In the genomic region with DNA sequence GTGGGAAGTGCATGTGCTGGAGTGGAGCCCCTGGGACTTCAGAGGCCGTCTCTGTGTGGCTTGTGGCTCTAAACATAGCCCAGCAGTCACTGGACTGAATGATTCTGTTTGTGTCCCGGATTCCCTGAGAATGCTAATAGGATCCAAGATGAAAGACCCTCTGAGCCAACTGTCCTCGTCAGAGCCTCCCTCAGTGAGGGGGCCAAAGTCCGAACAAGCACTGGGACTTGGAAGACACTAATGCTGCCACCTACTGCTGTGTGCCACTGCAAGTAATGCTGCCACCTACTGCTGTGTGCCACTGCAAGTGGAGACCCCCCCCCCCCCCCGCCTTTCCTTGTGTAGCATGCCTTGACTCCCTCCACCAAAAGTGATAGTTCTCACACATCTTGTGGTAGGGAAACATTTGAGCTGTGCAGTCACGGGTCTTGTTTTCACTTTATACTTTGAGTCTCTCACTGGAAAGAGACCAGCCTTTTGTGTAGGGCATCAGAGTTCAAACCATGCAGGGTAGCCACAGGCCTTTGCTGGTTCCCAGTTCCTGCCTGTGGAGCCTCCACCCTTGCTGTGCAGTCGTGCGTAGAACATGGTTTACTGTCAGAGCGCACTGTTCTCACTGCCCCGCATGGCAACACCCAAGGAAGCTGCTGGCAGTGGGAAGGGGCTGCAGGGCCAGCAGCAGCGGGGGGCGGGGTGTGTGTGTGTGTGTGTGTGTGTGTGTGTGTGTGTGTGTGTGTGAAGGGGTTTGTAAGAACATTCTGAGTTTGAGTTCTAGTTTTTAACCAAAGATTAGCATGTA, we compare ENCODE assay signal across 12 mouse cellular contexts. TPM values are rescaled to one million over a fixed set of nuclear protein-coding genes. Genes with fewer than 3 reads are reported as not detected.
DNase-seq lines count a peak whose midpoint lies in the region; ATAC-seq and TF ChIP-seq lines count a peak whose summit lies in the region.
"Had no signal": no experiment of that assay in that cellular context is flagged by ENCODE, and none has a peak within 500 bp of the region (broad histone marks: within the 10 kb centered on the region; RNA-seq: fewer than 3 reads in every experiment).

No protein-coding gene starts in this region.

- H3K9ac ChIP-seq in forebrain, embryonic 15.5 days (replicated peaks), result no peak overlapping the region
- H3K9ac ChIP-seq: embryonic facial prominence, embryonic 12.5 days; liver, embryonic 12.5 days; midbrain, embryonic 12.5 days had no signal

- H3K4me2 ChIP-seq in forebrain, embryonic 15.5 days (replicated peaks), result no peak overlapping the region
- H3K4me2 ChIP-seq: embryonic facial prominence, embryonic 12.5 days; liver, embryonic 12.5 days; midbrain, embryonic 12.5 days had no signal

- peak in 1 of 2 experiments; percentile 49 for DNase-seq in layer of hippocampus, adult 2 months (ENCODE audit: low spot score in 2 of 2)
- no peak for DNase-seq in layer of hippocampus, adult 8-10 months (ENCODE audit: low spot score in 2 of 2)
- DNase-seq in G1E (ENCODE audit: low spot score) (peak; percentile 34), ZHBTc4 (ENCODE audit: low read depth, low spot score) (peak; percentile 23)
- peak; percentile 15 to 16 for DNase-seq in lung, postnatal 4 days
- DNase-seq: gastrocnemius, postnatal 25 days had no signal

- no peaks in the 10 kb centered on the region for H3K9me3 ChIP-seq in G1E (replicated peaks)
- H3K9me3 ChIP-seq in forebrain, embryonic 15.5 days, result no peaks in the 10 kb centered on the region
- H3K9me3 ChIP-seq: embryonic facial prominence, embryonic 12.5 days; liver, embryonic 12.5 days; midbrain, embryonic 12.5 days had no signal

- ATAC-seq in G1E (ENCODE audit: extremely low read depth, insufficient number of reproducible peaks, low FRiP score, poor library complexity, severe bottlenecking), result no peak
- no peak for ATAC-seq in CD4-positive, CD25-positive, alpha-beta regulatory T cell, adult 4 months
- ATAC-seq in forebrain, embryonic 15.5 days (replicated peaks), result no peak
- ATAC-seq: intestine, embryonic 16.5 days; liver, embryonic 12.5 days had no signal

- H3K4me3 ChIP-seq in layer of hippocampus, adult 2 months, result no peak overlapping the region
- peak overlapping the region; percentile 54; the same call in 1 of the 2 replicates for H3K4me3 ChIP-seq in G1E (ENCODE audit: low read depth, low read length)
- H3K4me3 ChIP-seq in forebrain, embryonic 15.5 days, result no peak overlapping the region
- H3K4me3 ChIP-seq: embryonic facial prominence, embryonic 12.5 days; liver, embryonic 12.5 days; midbrain, embryonic 12.5 days had no signal

- H3K4me1 ChIP-seq in G1E (ENCODE audit: insufficient read depth, low read depth, low read length), result peaks cover 24% of the 10 kb centered on the region
- peaks cover 6% of the 10 kb centered on the region for H3K4me1 ChIP-seq in forebrain, embryonic 15.5 days
- H3K4me1 ChIP-seq: embryonic facial prominence, embryonic 12.5 days had no signal

- 73% methylated on average over 12 of the region's 12 CpGs for WGBS in forebrain, embryonic 15.5 days

- peak; percentile 60 for TF ChIP-seq CTCF in layer of hippocampus, adult 2 months (conservative IDR thresholded peaks at IDR 0.05)
- TF ChIP-seq CTCF in G1E (IDR thresholded peaks at IDR 0.05; ENCODE audit: low read depth, low read length), result no peak

- peak overlapping the region; percentile 80 for H3K27ac ChIP-seq in layer of hippocampus, adult 2 months
- no peak overlapping the region for H3K27ac ChIP-seq in forebrain, embryonic 15.5 days (replicated peaks)
- H3K27ac ChIP-seq: embryonic facial prominence, embryonic 12.5 days; liver, embryonic 12.5 days; midbrain, embryonic 12.5 days had no signal

- no peaks in the 10 kb centered on the region for H3K27me3 ChIP-seq in G1E (ENCODE audit: insufficient read depth, low read length)
- H3K27me3 ChIP-seq in forebrain, embryonic 15.5 days, result no peaks in the 10 kb centered on the region
- H3K27me3 ChIP-seq: embryonic facial prominence, embryonic 12.5 days; liver, embryonic 12.5 days; midbrain, embryonic 12.5 days had no signal

- peaks cover 59% of the 10 kb centered on the region for H3K36me3 ChIP-seq in G1E (replicated peaks)
- peaks cover 33% of the 10 kb centered on the region for H3K36me3 ChIP-seq in forebrain, embryonic 15.5 days

RNA-seq across cellular contexts. Expression of a gene that starts 4.2 kb away (rescaled TPM):
- total RNA-seq in layer of hippocampus, adult 2 months (2021), result 100 to 1,000 TPM; 418 to 466 TPM
- total RNA-seq in layer of hippocampus, adult 8-10 months (2022), result 100 to 1,000 TPM; 359 to 512 (median 443) TPM
- total RNA-seq in G1E (2014; fragmentation: Nextera tagmentation) (835 and 904 TPM in 2 replicates), G1E (2017) (3,495 and 3,523 TPM in 2 replicates)
- 4,220 and 5,023 TPM in 2 replicates for polyA plus RNA-seq in G1E (2012)
- 1,000 to 10,000 TPM; 2,671 to 2,712 TPM for polyA plus RNA-seq in CD4-positive, CD25-positive, alpha-beta regulatory T cell, adult 4 months (2017; shearing (Covaris generic))
- 886 and 899 TPM in 2 replicates for polyA plus RNA-seq in forebrain, embryonic 15.5 days (2015; fragmentation: Nextera tagmentation; extraction: Ambion mirVana)

RNA-seq across cellular contexts. Expression of a gene that starts 19.2 kb away (rescaled TPM):
- total RNA-seq in layer of hippocampus, adult 2 months (2021), result 100 to 1,000 TPM; 257 to 313 TPM
- total RNA-seq in layer of hippocampus, adult 8-10 months (2022), result 100 to 1,000 TPM; 277 to 341 (median 303) TPM
- 3.1 and 4.3 TPM in 2 replicates for total RNA-seq in G1E (2014; fragmentation: Nextera tagmentation)
- 3.6 and 6.1 TPM in 2 replicates for total RNA-seq in G1E (2017)
- polyA plus RNA-seq in G1E (2012), result 11.1 and 11.2 TPM in 2 replicates
- 1 to 10 TPM; 1.0 to 2.7 TPM for polyA plus RNA-seq in CD4-positive, CD25-positive, alpha-beta regulatory T cell, adult 4 months (2017; shearing (Covaris generic))
- 2.5 and 3.2 TPM in 2 replicates for polyA plus RNA-seq in forebrain, embryonic 15.5 days (2015; fragmentation: Nextera tagmentation; extraction: Ambion mirVana)

RNA-seq across cellular contexts. Expression of a gene that starts 35.2 kb away (rescaled TPM):
- 10 to 100 TPM; 63.4 to 66.3 TPM for total RNA-seq in layer of hippocampus, adult 2 months (2021)
- total RNA-seq in layer of hippocampus, adult 8-10 months (2022), result 10 to 100 TPM; 51.8 to 64.2 (median 60.9) TPM
- total RNA-seq in G1E (2014; fragmentation: Nextera tagmentation), result 11.7 and 14.2 TPM in 2 replicates
- 36.7 and 40.2 TPM in 2 replicates for total RNA-seq in G1E (2017)
- polyA plus RNA-seq in G1E (2012), result 20.9 and 22.6 TPM in 2 replicates
- 10 to 100 TPM; 24.4 to 29.0 TPM for polyA plus RNA-seq in CD4-positive, CD25-positive, alpha-beta regulatory T cell, adult 4 months (2017; shearing (Covaris generic))
- polyA plus RNA-seq in forebrain, embryonic 15.5 days (2015; fragmentation: Nextera tagmentation; extraction: Ambion mirVana), result 47.0 and 47.2 TPM in 2 replicates

RNA-seq across cellular contexts. Expression of a gene that starts 55.9 kb away (rescaled TPM):
- 100 to 1,000 TPM; 165 to 176 TPM for total RNA-seq in layer of hippocampus, adult 2 months (2021)
- 100 to 1,000 TPM; 149 to 174 (median 162) TPM for total RNA-seq in layer of hippocampus, adult 8-10 months (2022)
- 115 and 128 TPM in 2 replicates for total RNA-seq in G1E (2014; fragmentation: Nextera tagmentation)
- 51.5 and 57.3 TPM in 2 replicates for total RNA-seq in G1E (2017)
- 90.7 and 96.3 TPM in 2 replicates for polyA plus RNA-seq in G1E (2012)
- 10 to 100 TPM; 79.7 to 84.1 TPM for polyA plus RNA-seq in CD4-positive, CD25-positive, alpha-beta regulatory T cell, adult 4 months (2017; shearing (Covaris generic))
- 53.3 and 76.2 TPM in 2 replicates for polyA plus RNA-seq in forebrain, embryonic 15.5 days (2015; fragmentation: Nextera tagmentation; extraction: Ambion mirVana)

Comparison
In these comparisons a context has a peak if more than half of its experiments do, and no peak if none do; other contexts are left out.
1. DNase-seq: peak in G1E (single experiment), ZHBTc4 (single experiment) and lung, postnatal 4 days (2 of 2); none in layer of hippocampus, adult 8-10 months (0 of 2).
2. RNA of a gene that starts 19.2 kb away (total RNA-seq): 257 to 313 TPM in layer of hippocampus, adult 2 months and 277 to 341 TPM in layer of hippocampus, adult 8-10 months; 3.1 to 6.1 TPM in G1E; every median in the first group is over 10 times any median in the second.